In the genomic region with DNA sequence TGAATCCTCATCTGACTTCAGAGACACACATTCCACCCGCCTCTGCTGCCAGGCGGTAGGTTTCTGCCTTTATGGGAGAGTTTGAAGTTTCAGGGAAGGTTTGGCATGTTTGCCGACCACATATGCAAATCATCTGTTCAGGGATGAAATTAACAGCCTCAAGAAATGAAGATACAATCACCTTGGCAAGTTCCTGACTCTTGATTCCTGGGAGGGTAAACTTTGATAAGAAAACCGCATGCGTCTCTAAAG, we compare ENCODE assay signal across 27 mouse cellular contexts.
DNase-seq lines count a peak whose midpoint lies in the region; ATAC-seq and TF ChIP-seq lines count a peak whose summit lies in the region.
"Had no signal": no experiment of that assay in that cellular context is flagged by ENCODE, and none has a peak within 500 bp of the region (broad histone marks: within the 10 kb centered on the region; RNA-seq: fewer than 3 reads in every experiment).

No protein-coding gene starts in this region.

- H3K4me3 ChIP-seq in heart, embryonic 10.5 days, result no peak overlapping the region
- H3K4me3 ChIP-seq in hindbrain, postnatal 0 days (ENCODE audit: low read length), result no peak overlapping the region
- H3K4me3 ChIP-seq: embryonic facial prominence, embryonic 10.5 days; embryonic facial prominence, embryonic 13.5 days; erythroblast, embryonic 14.5 days; forebrain, embryonic 12.5 days; forebrain, embryonic 15.5 days; heart, embryonic 15.5 days; hindbrain, embryonic 12.5 days; hindbrain, embryonic 15.5 days; intestine, embryonic 15.5 days had no signal

- ATAC-seq in hindbrain, postnatal 0 days, result no peak
- ATAC-seq: activated CD4-positive, CD25-positive, alpha-beta regulatory T cell, adult 4 months; CD4-positive, CD25-positive, alpha-beta regulatory T cell, adult 4 months; forebrain, embryonic 15.5 days; intestine, embryonic 15.5 days had no signal

- intact Hi-C loops in heart, postnatal 25 days (cut with DNase I), result no loop called here

- no peak overlapping the region for H3K4me2 ChIP-seq in hindbrain, postnatal 0 days (ENCODE audit: low read depth, low read length)
- H3K4me2 ChIP-seq: embryonic facial prominence, embryonic 13.5 days; forebrain, embryonic 12.5 days; forebrain, embryonic 15.5 days; heart, embryonic 15.5 days; hindbrain, embryonic 12.5 days; hindbrain, embryonic 15.5 days; intestine, embryonic 15.5 days had no signal

- H3K4me1 ChIP-seq in heart, embryonic 10.5 days, result no peaks in the 10 kb centered on the region
- H3K4me1 ChIP-seq in hindbrain, postnatal 0 days (ENCODE audit: insufficient read depth, low read length), result no peaks in the 10 kb centered on the region
- H3K4me1 ChIP-seq: embryonic facial prominence, embryonic 10.5 days; embryonic facial prominence, embryonic 13.5 days; forebrain, embryonic 12.5 days; forebrain, embryonic 15.5 days; heart, embryonic 15.5 days; hindbrain, embryonic 12.5 days; hindbrain, embryonic 15.5 days; intestine, embryonic 15.5 days had no signal

- no peak overlapping the region for H3K27ac ChIP-seq in heart, embryonic 10.5 days
- no peak overlapping the region for H3K27ac ChIP-seq in hindbrain, postnatal 0 days
- H3K27ac ChIP-seq: embryonic facial prominence, embryonic 10.5 days; embryonic facial prominence, embryonic 13.5 days; forebrain, embryonic 12.5 days; forebrain, embryonic 15.5 days; heart, embryonic 15.5 days; hindbrain, embryonic 12.5 days; hindbrain, embryonic 15.5 days; intestine, embryonic 15.5 days had no signal

- no peak overlapping the region for H3K9ac ChIP-seq in hindbrain, postnatal 0 days (replicated peaks; ENCODE audit: low read length)
- H3K9ac ChIP-seq: embryonic facial prominence, embryonic 13.5 days; forebrain, embryonic 12.5 days; forebrain, embryonic 15.5 days; heart, embryonic 15.5 days; hindbrain, embryonic 12.5 days; hindbrain, embryonic 15.5 days; intestine, embryonic 15.5 days had no signal

- WGBS in heart, embryonic 10.5 days, result 70% methylated on average over 5 of the region's 5 CpGs
- 89% methylated on average over 5 of the region's 5 CpGs for whole genome bisulfite sequencing in hindbrain, postnatal 0 days

- no peak for TF ChIP-seq CTCF in hindbrain, postnatal 0 days (IDR thresholded peaks at IDR 0.05; ENCODE audit: low read depth)

- no peaks in the 10 kb centered on the region for H3K9me3 ChIP-seq in heart, embryonic 10.5 days
- no peaks in the 10 kb centered on the region for H3K9me3 ChIP-seq in hindbrain, postnatal 0 days (ENCODE audit: low read length)
- H3K9me3 ChIP-seq: embryonic facial prominence, embryonic 10.5 days; embryonic facial prominence, embryonic 13.5 days; forebrain, embryonic 12.5 days; forebrain, embryonic 15.5 days; heart, embryonic 15.5 days; hindbrain, embryonic 12.5 days; hindbrain, embryonic 15.5 days; intestine, embryonic 15.5 days had no signal

- H3K36me3 ChIP-seq in heart, embryonic 10.5 days, result no peaks in the 10 kb centered on the region
- H3K36me3 ChIP-seq in hindbrain, postnatal 0 days (ENCODE audit: insufficient read depth, low read length), result no peaks in the 10 kb centered on the region
- H3K36me3 ChIP-seq: embryonic facial prominence, embryonic 10.5 days; embryonic facial prominence, embryonic 13.5 days; forebrain, embryonic 12.5 days; forebrain, embryonic 15.5 days; heart, embryonic 15.5 days; hindbrain, embryonic 12.5 days; hindbrain, embryonic 15.5 days; intestine, embryonic 15.5 days had no signal

- peak; percentile 37 to 45 for DNase-seq in heart, adult 18-20 months
- DNase-seq in heart, embryonic 10.5 days (ENCODE audit: low spot score), result no peak
- DNase-seq in heart, adult 9 months (ENCODE audit: low spot score in 2 of 2), result peak; percentile 30 to 37
- no peak for DNase-seq in heart, postnatal 25 days (ENCODE audit: low spot score)
- DNase-seq in 3T3-L1 (ENCODE audit: low read depth, low spot score), result peak; percentile 25
- DNase-seq in hindbrain, postnatal 0 days (ENCODE audit: low spot score), result no peak
- DNase-seq: adrenal gland, adult 8-10 months; adrenal gland, postnatal 25 days; cerebellum, adult 11-12 months; cerebellum, adult 8-10 months; cerebellum, postnatal 10 days; cerebellum, postnatal 36 days; embryo, embryonic 11 days; gastrocnemius, postnatal 10 days; kidney, adult 11 months; kidney, adult 8-10 months had no signal

- no peaks in the 10 kb centered on the region for H3K27me3 ChIP-seq in heart, embryonic 10.5 days (ENCODE audit: insufficient read depth, poor library complexity, severe bottlenecking)
- no peaks in the 10 kb centered on the region for H3K27me3 ChIP-seq in hindbrain, postnatal 0 days (ENCODE audit: insufficient read depth, low read length)
- H3K27me3 ChIP-seq: embryonic facial prominence, embryonic 13.5 days; forebrain, embryonic 12.5 days; forebrain, embryonic 15.5 days; heart, embryonic 15.5 days; hindbrain, embryonic 12.5 days; hindbrain, embryonic 15.5 days; intestine, embryonic 15.5 days had no signal

Comparison
In these comparisons a context has a peak if more than half of its experiments do, and no peak if none do; other contexts are left out.
1. DNase-seq: peak in heart, adult 18-20 months (2 of 2), heart, adult 9 months (2 of 2) and 3T3-L1 (single experiment); none in heart, embryonic 10.5 days (single experiment), heart, postnatal 25 days (single experiment) and hindbrain, postnatal 0 days (single experiment).